Mouse (Mus musculus) thymus, postnatal 0 days (tissue): ENCODE results near the gene Mst1. TPM values are rescaled to one million over a fixed set of nuclear protein-coding genes. Genes with fewer than 3 reads are reported as not detected.

Experiments used
- DNase-seq: peaks from one replicate; pipeline ENCODE4 v3.0.0-alpha.2; 2015; ENCODE audit warnings: low spot score
- microRNA-seq: library from miRNA; unstranded; fragments of <30 nt; microRNA quantifications from one replicate; pipeline ENCODE4, GENCODE M21; 2016; ENCODE audit warnings: borderline number of aligned reads
- polyA plus RNA-seq: library from polyadenylated mRNA; unstranded; fragments of >200 nt; fragmentation: Nextera tagmentation; extraction: Ambion mirVana; gene quantifications from 2 replicates; pipeline ENCODE4 v1.2.1, GENCODE M21; 2015

Mst1 gene
- polyA plus RNA-seq, 1 experiment from 2014 or later, result 1.5 TPM

DNA sequence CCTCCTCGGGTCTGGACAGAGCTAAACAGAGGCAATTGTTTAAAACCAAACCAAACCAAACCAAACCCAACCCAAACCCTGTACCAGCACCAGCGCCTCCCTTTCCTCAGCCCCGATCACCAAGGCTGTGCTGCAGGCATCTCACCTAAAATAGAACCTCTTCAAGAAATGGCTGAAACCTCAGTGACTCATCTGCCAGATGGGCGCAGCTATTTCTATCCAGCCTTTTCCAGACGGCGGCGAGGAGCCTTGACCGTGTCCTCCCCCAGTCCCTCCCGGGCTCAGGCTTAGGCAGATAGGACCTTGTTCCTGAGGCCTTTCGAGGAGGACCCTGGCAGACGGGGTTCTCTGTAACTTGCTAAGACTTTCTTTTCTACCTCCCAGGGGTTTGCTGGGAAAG, 48.0 kb downstream of the Mst1 start:
- DNase-seq, result no peak

GRCm38 (mm10) chr9:108129042-108129948, 49.1 kb downstream of the Mst1 start:
- no peak for DNase-seq

DNA sequence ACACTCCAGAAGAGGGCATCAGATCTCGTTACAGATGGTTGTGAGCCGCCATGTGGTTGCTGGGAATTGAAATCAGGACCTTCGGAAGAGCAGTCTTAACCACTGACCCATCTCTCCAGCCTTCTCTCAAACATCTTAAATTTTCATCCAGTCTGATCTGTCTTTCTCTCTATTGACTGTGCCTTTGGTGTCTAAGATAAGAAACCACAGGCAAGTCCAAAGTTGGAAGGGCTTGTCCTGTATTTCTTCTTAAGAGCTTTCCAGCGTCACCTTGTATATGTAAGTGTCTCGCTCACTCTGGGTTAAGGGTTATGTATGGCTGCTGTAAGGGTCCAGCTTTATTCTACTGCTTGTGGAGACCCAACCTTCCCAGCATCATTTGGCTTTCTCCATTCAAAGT, 51.3 kb downstream of the Mst1 start:
- DNase-seq, result no peak

DNA sequence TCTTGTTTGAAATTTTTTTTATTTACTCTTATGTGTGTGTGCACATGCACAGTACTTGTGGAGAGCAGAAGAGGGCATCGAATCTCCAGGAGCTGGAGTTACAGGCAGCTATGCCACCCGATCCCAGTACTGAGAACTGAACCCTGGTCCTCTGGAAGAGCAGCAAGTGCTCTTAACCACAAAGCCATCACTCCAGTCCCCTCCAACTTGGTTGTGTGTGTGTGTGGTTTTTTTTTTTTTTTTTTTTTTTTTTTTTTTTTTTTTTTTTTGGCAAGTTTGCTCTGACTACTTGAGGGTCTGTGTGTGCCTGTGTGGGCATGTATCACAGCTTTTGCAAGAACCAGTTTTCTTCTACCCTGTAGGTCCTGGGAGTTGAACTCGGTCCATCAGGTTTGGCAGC, 52.1 kb downstream of the Mst1 start:
- no peak for DNase-seq

DNA sequence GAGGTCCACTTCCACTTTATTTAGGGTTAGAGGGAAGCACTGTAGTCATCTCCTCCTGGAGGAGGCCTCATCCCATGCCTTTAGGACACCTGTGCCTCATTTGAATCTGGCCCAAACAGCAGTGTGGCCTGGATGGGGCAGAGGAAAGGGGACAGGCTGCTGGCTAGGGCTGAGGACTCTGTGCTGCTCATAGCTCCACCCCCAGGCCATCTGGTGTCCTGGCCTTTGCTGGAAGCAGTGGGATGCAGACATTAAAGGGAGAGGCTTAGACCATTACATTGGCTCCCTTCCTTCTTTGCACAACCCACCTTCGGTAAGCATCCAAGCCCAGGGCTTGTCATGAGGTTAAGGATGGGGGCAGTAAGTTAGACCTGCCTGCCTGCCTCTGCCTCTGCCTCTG, 53.2 kb downstream of the Mst1 start:
- DNase-seq, result no peak

Small RNAs within 50 kb of the gene (microRNA-seq; reads per million reads assigned to microRNA genes)
- gene Gm47303, result not detected
- gene Mir7088, result not detected

Other genes with a start within 250 kb of the Mst1 start
- gene Rbm6, start 207.2 kb upstream of the Mst1 start, polyA plus RNA-seq, result 61.2 and 66.2 TPM in 2 replicates
- 17.2 and 17.9 TPM in 2 replicates for gene Mon1a, start 192.3 kb upstream of the Mst1 start, polyA plus RNA-seq
- gene Mst1r, start 173.6 kb upstream of the Mst1 start, polyA plus RNA-seq, result 1.6 and 2.4 TPM in 2 replicates
- gene Actl11, start 152.0 kb upstream of the Mst1 start, polyA plus RNA-seq, result not detected in 2 replicates
- gene Camkv, start 144.8 kb upstream of the Mst1 start, polyA plus RNA-seq, result 12.1 and 12.9 TPM in 2 replicates
- gene Traip, start 130.3 kb upstream of the Mst1 start, polyA plus RNA-seq, result 23.1 and 27.2 TPM in 2 replicates
- 54.9 and 63.2 TPM in 2 replicates for gene Uba7, start 104.9 kb upstream of the Mst1 start, polyA plus RNA-seq
- gene Gm20661, start 97.4 kb upstream of the Mst1 start, polyA plus RNA-seq, result 0.26 and 0.27 TPM in 2 replicates
- gene Inka1, start 94.6 kb upstream of the Mst1 start, polyA plus RNA-seq, result 31.6 and 33.8 TPM in 2 replicates
- gene Cdhr4, start 87.9 kb upstream of the Mst1 start, polyA plus RNA-seq, result 0.90 and 0.95 TPM in 2 replicates
- 0.28 TPM in 1 of 2 replicates, not detected in the other for gene Gm20662, start 84.1 kb upstream of the Mst1 start, polyA plus RNA-seq
- gene Ip6k1, start 77.9 kb upstream of the Mst1 start, polyA plus RNA-seq, result 48.4 and 55.1 TPM in 2 replicates
- gene Gmppb, start 31.2 kb upstream of the Mst1 start, polyA plus RNA-seq, result 29.9 TPM in 2 replicates
- 1.7 and 2.0 TPM in 2 replicates for gene Amigo3, start 27.3 kb upstream of the Mst1 start, polyA plus RNA-seq
- gene Rnf123, start 2.9 kb downstream of the Mst1 start, polyA plus RNA-seq, result 27.9 and 37.9 TPM in 2 replicates
- 48.0 and 51.4 TPM in 2 replicates for gene Apeh, start 14.2 kb downstream of the Mst1 start, polyA plus RNA-seq
- gene Bsn, start 109.9 kb downstream of the Mst1 start, polyA plus RNA-seq, result 1.9 and 2.0 TPM in 2 replicates
- 14.0 and 15.6 TPM in 2 replicates for gene Dag1, start 183.5 kb downstream of the Mst1 start, polyA plus RNA-seq
- gene Nicn1, start 210.0 kb downstream of the Mst1 start, polyA plus RNA-seq, result 8.2 and 12.4 TPM in 2 replicates
- 1.1 and 1.8 TPM in 2 replicates for gene Amt, start 216.4 kb downstream of the Mst1 start, polyA plus RNA-seq
- gene Rhoa, start 225.7 kb downstream of the Mst1 start, polyA plus RNA-seq, result 517 and 543 TPM in 2 replicates
- gene Tcta, start 225.7 kb downstream of the Mst1 start, polyA plus RNA-seq, result 41.6 and 45.7 TPM in 2 replicates